8 mouse cellular contexts compared by ENCODE assay signal in genomic region chr7:110286838-110287475, GRCm38 (mm10).
DNase-seq lines count a peak whose midpoint lies in the region; ATAC-seq and TF ChIP-seq lines count a peak whose summit lies in the region.

No protein-coding gene starts in this region.

- ATAC-seq in forebrain, embryonic 13.5 days = peak; percentile 88
- ATAC-seq in heart, postnatal 0 days (ENCODE audit: insufficient read depth, low read depth) = peak; percentile 76
- ATAC-seq in liver, embryonic 13.5 days (ENCODE audit: low read depth) = peak; percentile 53
- peak; percentile 80 for ATAC-seq in stomach, embryonic 14.5 days (ENCODE audit: insufficient number of reproducible peaks, insufficient read depth, low FRiP score, low read depth)

- no peak overlapping the region for H3K4me2 ChIP-seq in forebrain, embryonic 13.5 days
- H3K4me2 ChIP-seq in heart, postnatal 0 days (ENCODE audit: low read depth, low read length) = no peak overlapping the region
- no peak overlapping the region for H3K4me2 ChIP-seq in liver, embryonic 13.5 days
- H3K4me2 ChIP-seq in stomach, embryonic 14.5 days (replicated peaks; ENCODE audit: low read depth, low read length) = no peak overlapping the region

- TF ChIP-seq CTCF in heart, postnatal 0 days (IDR thresholded peaks at IDR 0.05; ENCODE audit: low read depth) = peak; percentile 91

- peak; percentile 58 to 59 for DNase-seq in CD8-positive naive resting alpha-beta T cell, adult 2 months (ENCODE audit: low read depth in 2 of 2, low spot score in 2 of 2)
- DNase-seq in c-Kit-positive CD71-positive TER-119-positive erythroid progenitor cells, embryonic 14.5 days (ENCODE audit: low spot score) = peak; percentile 41
- DNase-seq in heart, postnatal 0 days (ENCODE audit: low spot score) = peak; percentile 74
- peak; percentile 85 to 88 for DNase-seq in kidney, postnatal 25 days
- peak; percentile 44 for DNase-seq in liver, embryonic 13.5 days
- DNase-seq in neural tube, embryonic 10.5 days (ENCODE audit: extremely low spot score, low spot score) = peak; percentile 87

- no peak overlapping the region for H3K9ac ChIP-seq in forebrain, embryonic 13.5 days
- H3K9ac ChIP-seq in heart, postnatal 0 days (replicated peaks; ENCODE audit: low read depth, low read length) = no peak overlapping the region
- no peak overlapping the region for H3K9ac ChIP-seq in liver, embryonic 13.5 days
- no peak overlapping the region for H3K9ac ChIP-seq in stomach, embryonic 14.5 days (replicated peaks; ENCODE audit: low read depth, low read length)

- H3K27ac ChIP-seq in forebrain, embryonic 13.5 days = no peak overlapping the region
- H3K27ac ChIP-seq in heart, postnatal 0 days (ENCODE audit: low read depth) = peak overlapping the region; percentile 82
- no peak overlapping the region for H3K27ac ChIP-seq in liver, embryonic 13.5 days
- H3K27ac ChIP-seq in stomach, embryonic 14.5 days (ENCODE audit: low read length) = no peak overlapping the region

- H3K4me3 ChIP-seq in forebrain, embryonic 13.5 days = no peak overlapping the region
- H3K4me3 ChIP-seq in heart, postnatal 0 days (ENCODE audit: low read depth, low read length) = no peak overlapping the region
- no peak overlapping the region for H3K4me3 ChIP-seq in liver, embryonic 13.5 days (replicated peaks)
- no peak overlapping the region for H3K4me3 ChIP-seq in stomach, embryonic 14.5 days (ENCODE audit: low read depth, low read length)

- 8% methylated on average over 12 of the region's 12 CpGs for WGBS in forebrain, embryonic 13.5 days
- 9% methylated on average over 12 of the region's 12 CpGs for WGBS in heart, postnatal 0 days
- WGBS in liver, embryonic 13.5 days (ENCODE audit: insufficient replicate concordance) = 10% methylated on average over 12 of the region's 12 CpGs
- 6% methylated on average over 12 of the region's 12 CpGs for WGBS in stomach, embryonic 14.5 days

- no peak for TF ChIP-seq EP300 in heart, postnatal 0 days (IDR thresholded peaks at IDR 0.05; ENCODE audit: low read depth)

- peaks cover 3% of the 10 kb centered on the region; the same call in 1 of the 2 replicates for H3K36me3 ChIP-seq in forebrain, embryonic 13.5 days (ENCODE audit: poor library complexity, severe bottlenecking)
- peaks cover 8% of the 10 kb centered on the region for H3K36me3 ChIP-seq in heart, postnatal 0 days (replicated peaks; ENCODE audit: control insufficient read depth, insufficient read depth, low read length)
- H3K36me3 ChIP-seq in liver, embryonic 13.5 days = peaks cover 2% of the 10 kb centered on the region; the same call in 1 of the 2 replicates
- 0 out of 2 replicates have a peak, but pooled peaks cover 2% of the 10 kb centered on the region for H3K36me3 ChIP-seq in stomach, embryonic 14.5 days (ENCODE audit: control insufficient read depth, insufficient read depth, low read length)

- H3K27me3 ChIP-seq in forebrain, embryonic 13.5 days = no peaks in the 10 kb centered on the region
- H3K27me3 ChIP-seq in heart, postnatal 0 days (ENCODE audit: control insufficient read depth, insufficient read depth, low read length) = no peaks in the 10 kb centered on the region
- H3K27me3 ChIP-seq in liver, embryonic 13.5 days = no peaks in the 10 kb centered on the region
- no peaks in the 10 kb centered on the region for H3K27me3 ChIP-seq in stomach, embryonic 14.5 days (ENCODE audit: control insufficient read depth, insufficient read depth, low read length)

- peaks cover 9% of the 10 kb centered on the region; the same call in 1 of the 2 replicates for H3K4me1 ChIP-seq in forebrain, embryonic 13.5 days
- H3K4me1 ChIP-seq in heart, postnatal 0 days (ENCODE audit: control insufficient read depth, insufficient read depth) = peaks cover 25% of the 10 kb centered on the region
- H3K4me1 ChIP-seq in liver, embryonic 13.5 days (replicated peaks) = peaks cover 7% of the 10 kb centered on the region
- peaks cover 13% of the 10 kb centered on the region; the same call in 1 of the 2 replicates for H3K4me1 ChIP-seq in stomach, embryonic 14.5 days (ENCODE audit: control insufficient read depth, insufficient read depth, low read length)

- H3K9me3 ChIP-seq in forebrain, embryonic 13.5 days (replicated peaks) = no peaks in the 10 kb centered on the region
- no peaks in the 10 kb centered on the region for H3K9me3 ChIP-seq in heart, postnatal 0 days (replicated peaks; ENCODE audit: control insufficient read depth, low read length)
- H3K9me3 ChIP-seq in liver, embryonic 13.5 days (replicated peaks) = no peaks in the 10 kb centered on the region
- H3K9me3 ChIP-seq in stomach, embryonic 14.5 days (ENCODE audit: control insufficient read depth, low read depth, low read length) = no peaks in the 10 kb centered on the region
